Mouse (Mus musculus): ENCODE data around the gene Gltpd2. TPM values are rescaled to one million over a fixed set of nuclear protein-coding genes. Genes with fewer than 3 reads are reported as not detected.

Gltpd2 gene
- polyA plus RNA-seq, 1 experiment, result not detected

DNA sequence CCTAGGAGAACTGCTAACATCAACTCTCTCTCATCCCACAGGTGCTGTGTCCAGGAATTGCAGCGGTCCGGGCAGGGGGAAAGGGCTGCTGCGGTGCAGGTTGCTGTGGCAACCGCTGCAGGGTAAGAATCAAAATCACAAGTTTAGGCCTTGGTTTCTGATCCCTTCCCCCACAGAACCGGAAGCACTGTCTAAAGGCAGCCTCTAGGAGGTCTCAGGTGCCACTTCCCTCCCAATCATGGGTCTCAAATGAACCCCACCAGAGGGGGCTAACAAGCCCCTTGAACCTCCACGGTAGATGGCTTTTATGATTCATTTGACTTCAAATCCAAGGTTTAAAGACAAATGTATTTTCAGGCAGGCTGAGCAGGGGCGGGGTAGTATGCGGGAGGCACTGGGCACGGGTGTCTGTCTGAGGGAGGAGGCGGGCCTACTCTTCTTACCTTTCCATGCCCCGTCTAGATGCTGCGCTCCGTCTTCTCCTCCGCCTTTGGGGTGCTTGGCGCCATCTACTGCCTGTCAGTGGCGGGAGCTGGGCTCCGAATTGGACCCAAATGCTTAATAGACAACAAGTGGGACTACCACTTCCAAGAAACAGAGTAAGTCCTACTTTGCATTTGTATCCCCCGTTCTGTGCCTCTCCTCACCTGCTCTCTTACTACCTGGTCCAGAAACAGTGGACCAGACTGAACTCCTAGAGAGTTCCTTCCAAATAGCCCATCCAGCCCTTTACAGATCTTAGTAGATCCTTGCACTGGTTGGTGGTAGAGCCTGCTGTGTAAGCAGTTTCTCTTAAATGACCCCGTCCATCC lies 9.0 kb upstream of the Gltpd2 start:
- DNase-seq, result peak; percentile 49 to 58
- 11% methylated on average over 19 of the region's 19 CpGs for WGBS
- Histone ChIP-seq H3K27me3 (ENCODE audit: control insufficient read depth, insufficient read depth, low read length) (no peaks in the 10 kb centered on the region), H3K27ac (ENCODE audit: insufficient read depth, low read length) (no peak overlapping the region), H3K4me1 (ENCODE audit: control insufficient read depth, insufficient read depth, low read length) (no peaks in the 10 kb centered on the region), H3K4me3 (replicated peaks; ENCODE audit: insufficient read depth, low read depth, low read length) (no peak overlapping the region)
- no peak for TF ChIP-seq POLR2A (IDR thresholded peaks at IDR 0.05; ENCODE audit: borderline replicate concordance, insufficient read depth, low read length)
- peak; percentile 87 for TF ChIP-seq CTCF (IDR thresholded peaks at IDR 0.05; ENCODE audit: borderline replicate concordance, insufficient read depth, low read depth, low read length)

DNA sequence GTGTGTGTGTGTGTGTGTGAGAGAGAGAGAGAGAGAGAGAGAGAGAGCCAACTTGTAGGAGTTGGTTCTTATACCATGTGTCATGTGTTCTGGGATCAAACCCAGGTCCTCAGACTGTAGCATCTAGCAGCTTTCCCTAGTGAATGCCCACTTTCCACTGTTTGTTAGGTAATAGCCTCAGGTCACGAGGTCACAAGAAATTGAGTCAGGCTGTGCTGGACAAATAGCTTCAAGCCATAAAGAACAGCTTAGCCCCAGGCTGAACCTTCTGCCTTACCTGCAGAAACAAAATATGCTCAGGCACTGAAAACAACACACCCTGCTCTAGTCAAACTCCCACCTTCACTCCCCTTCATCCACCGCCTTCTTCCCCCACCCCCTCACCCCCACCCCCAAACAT lies 7.8 kb upstream of the Gltpd2 start:
- no peak for DNase-seq
- Histone ChIP-seq H3K27me3 (ENCODE audit: control insufficient read depth, insufficient read depth, low read length) (no peaks in the 10 kb centered on the region), H3K27ac (ENCODE audit: insufficient read depth, low read length) (no peak overlapping the region), H3K4me1 (ENCODE audit: control insufficient read depth, insufficient read depth, low read length) (no peaks in the 10 kb centered on the region), H3K4me3 (replicated peaks; ENCODE audit: insufficient read depth, low read depth, low read length) (no peak overlapping the region)
- no peak for TF ChIP-seq CTCF (IDR thresholded peaks at IDR 0.05; ENCODE audit: borderline replicate concordance, insufficient read depth, low read depth, low read length)
- TF ChIP-seq POLR2A (IDR thresholded peaks at IDR 0.05; ENCODE audit: borderline replicate concordance, insufficient read depth, low read length), result no peak
- 81% methylated on average over 2 of the region's 2 CpGs for whole genome bisulfite sequencing

DNA sequence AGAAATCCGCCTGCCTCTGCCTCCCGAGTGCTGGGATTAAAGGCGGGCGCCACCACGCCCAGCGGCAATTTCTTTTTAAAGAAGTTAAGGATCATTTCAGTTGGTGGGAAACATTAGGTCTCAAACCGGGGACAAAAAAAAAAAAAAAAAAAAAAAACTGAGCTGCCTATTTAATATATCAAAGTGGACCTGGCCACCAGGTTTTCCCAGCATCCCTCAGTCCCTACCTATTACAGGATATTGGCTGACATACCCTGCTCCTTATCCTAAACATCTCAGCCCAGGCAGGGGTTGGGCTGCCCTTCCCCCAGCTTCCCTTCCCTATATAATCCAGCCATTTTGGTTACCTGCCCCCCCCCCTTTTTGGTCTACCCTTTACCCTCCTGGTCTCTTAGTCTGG lies 7.2 kb upstream of the Gltpd2 start:
- no peaks in the 10 kb centered on the region for H3K4me1 ChIP-seq (ENCODE audit: control insufficient read depth, insufficient read depth, low read length)
- no peak for DNase-seq
- TF ChIP-seq CTCF (IDR thresholded peaks at IDR 0.05; ENCODE audit: borderline replicate concordance, insufficient read depth, low read depth, low read length) (no peak), POLR2A (IDR thresholded peaks at IDR 0.05; ENCODE audit: borderline replicate concordance, insufficient read depth, low read length) (no peak)
- no peak overlapping the region for H3K27ac ChIP-seq (ENCODE audit: insufficient read depth, low read length)
- no peak overlapping the region for H3K4me3 ChIP-seq (replicated peaks; ENCODE audit: insufficient read depth, low read depth, low read length)
- WGBS, result 87% methylated on average over 7 of the region's 7 CpGs
- no peaks in the 10 kb centered on the region for H3K27me3 ChIP-seq (ENCODE audit: control insufficient read depth, insufficient read depth, low read length)

DNA sequence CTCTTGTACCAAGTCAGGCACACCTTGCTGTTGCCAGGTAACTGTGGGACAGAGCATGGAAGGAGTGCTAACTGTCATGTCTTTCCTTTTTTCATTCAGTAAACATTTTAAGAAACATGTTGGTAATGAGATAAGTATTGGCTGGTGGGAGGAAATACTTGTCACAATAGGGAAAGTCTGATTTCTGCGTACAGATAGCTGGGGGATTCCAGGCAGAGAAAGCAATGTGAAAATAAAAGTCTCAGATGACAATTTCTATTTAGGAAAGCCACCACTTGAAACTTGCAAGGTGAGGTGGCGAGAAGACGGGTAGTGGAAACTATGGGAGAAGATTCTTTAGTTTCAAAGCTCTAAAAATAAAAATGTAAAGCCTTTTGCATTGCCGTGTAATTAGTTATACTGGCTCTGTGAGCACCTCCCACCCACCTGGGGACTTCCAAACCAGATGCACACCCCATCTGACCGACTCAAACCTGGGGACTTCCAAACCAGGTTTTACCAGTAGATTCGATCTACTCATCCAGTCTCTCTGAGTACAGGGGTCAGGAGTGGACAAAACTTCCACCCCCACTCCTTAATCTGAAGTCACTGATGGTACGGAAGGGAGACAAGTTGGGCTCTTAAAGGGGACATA lies 6.2 kb upstream of the Gltpd2 start:
- Histone ChIP-seq H3K27me3 (ENCODE audit: control insufficient read depth, insufficient read depth, low read length) (no peaks in the 10 kb centered on the region), H3K4me3 (replicated peaks; ENCODE audit: insufficient read depth, low read depth, low read length) (no peak overlapping the region), H3K4me1 (ENCODE audit: control insufficient read depth, insufficient read depth, low read length) (no peaks in the 10 kb centered on the region), H3K27ac (ENCODE audit: insufficient read depth, low read length) (no peak overlapping the region)
- TF ChIP-seq POLR2A (IDR thresholded peaks at IDR 0.05; ENCODE audit: borderline replicate concordance, insufficient read depth, low read length) (no peak), CTCF (IDR thresholded peaks at IDR 0.05; ENCODE audit: borderline replicate concordance, insufficient read depth, low read depth, low read length) (no peak)
- no peak for DNase-seq
- WGBS, result 79% methylated on average over 7 of the region's 7 CpGs

DNA sequence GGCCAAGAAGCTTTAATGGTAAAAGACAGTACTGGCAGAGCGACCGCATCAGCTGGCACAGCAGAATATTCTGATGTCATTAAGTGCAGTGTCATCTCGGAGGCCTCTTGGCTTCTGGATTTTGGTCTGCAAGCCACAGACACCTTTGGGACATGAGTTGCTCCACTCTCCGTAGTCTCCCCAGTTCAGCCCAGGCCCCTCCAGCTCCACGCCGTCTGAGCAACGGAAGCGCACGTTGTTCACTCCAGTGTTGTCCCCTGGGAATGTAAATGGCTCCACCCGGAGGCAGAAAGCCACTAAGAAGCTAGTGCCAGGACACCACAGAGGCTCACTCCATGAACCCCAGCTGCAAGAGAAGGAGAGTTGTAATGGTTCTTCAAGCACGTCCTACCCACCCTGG lies 5.5 kb upstream of the Gltpd2 start:
- H3K27ac ChIP-seq (ENCODE audit: insufficient read depth, low read length), result no peak overlapping the region
- TF ChIP-seq POLR2A (IDR thresholded peaks at IDR 0.05; ENCODE audit: borderline replicate concordance, insufficient read depth, low read length), result no peak
- no peak for TF ChIP-seq CTCF (IDR thresholded peaks at IDR 0.05; ENCODE audit: borderline replicate concordance, insufficient read depth, low read depth, low read length)
- no peak overlapping the region for H3K4me3 ChIP-seq (replicated peaks; ENCODE audit: insufficient read depth, low read depth, low read length)
- H3K4me1 ChIP-seq (ENCODE audit: control insufficient read depth, insufficient read depth, low read length), result no peaks in the 10 kb centered on the region
- WGBS, result 14% methylated on average over 11 of the region's 11 CpGs
- no peaks in the 10 kb centered on the region for H3K27me3 ChIP-seq (ENCODE audit: control insufficient read depth, insufficient read depth, low read length)
- DNase-seq, result no peak

DNA sequence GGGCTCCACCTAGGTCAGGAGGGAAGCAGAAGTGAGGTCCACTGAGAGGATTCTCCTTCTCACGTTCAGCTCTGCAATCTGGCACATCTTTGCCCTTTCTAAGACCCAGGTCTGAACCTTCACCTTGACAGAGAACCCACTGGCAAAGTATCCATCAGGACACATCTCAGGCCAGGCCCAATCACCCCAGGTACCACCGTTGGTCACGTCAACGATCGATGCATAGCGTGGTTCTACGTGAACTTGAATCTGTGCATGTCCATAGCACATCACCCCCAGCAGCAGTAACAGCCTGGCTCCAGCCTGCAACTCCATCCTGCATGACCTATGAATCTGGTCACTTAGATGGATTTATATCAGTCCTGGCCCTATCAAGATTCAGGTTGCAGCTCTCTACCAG lies 4.7 kb upstream of the Gltpd2 start, which contains the start of gene Vmo1:
TSS of gene Vmo1 (minus strand) at position 329 of the 400 bp plus-strand sequence.
- Histone ChIP-seq H3K4me3 (replicated peaks; ENCODE audit: insufficient read depth, low read depth, low read length) (no peak within 1 kb of the TSS), H3K27me3 (ENCODE audit: control insufficient read depth, insufficient read depth, low read length) (no peaks in the 10 kb centered on the region), H3K4me1 (ENCODE audit: control insufficient read depth, insufficient read depth, low read length) (no peaks in the 10 kb centered on the region), H3K27ac (ENCODE audit: insufficient read depth, low read length) (no peak within 1 kb of the TSS)
- 87% methylated on average over 7 of the region's 7 CpGs for WGBS
- no peak for DNase-seq
- no peak for TF ChIP-seq CTCF (IDR thresholded peaks at IDR 0.05; ENCODE audit: borderline replicate concordance, insufficient read depth, low read depth, low read length)
- TF ChIP-seq POLR2A (IDR thresholded peaks at IDR 0.05; ENCODE audit: borderline replicate concordance, insufficient read depth, low read length), result no peak

DNA sequence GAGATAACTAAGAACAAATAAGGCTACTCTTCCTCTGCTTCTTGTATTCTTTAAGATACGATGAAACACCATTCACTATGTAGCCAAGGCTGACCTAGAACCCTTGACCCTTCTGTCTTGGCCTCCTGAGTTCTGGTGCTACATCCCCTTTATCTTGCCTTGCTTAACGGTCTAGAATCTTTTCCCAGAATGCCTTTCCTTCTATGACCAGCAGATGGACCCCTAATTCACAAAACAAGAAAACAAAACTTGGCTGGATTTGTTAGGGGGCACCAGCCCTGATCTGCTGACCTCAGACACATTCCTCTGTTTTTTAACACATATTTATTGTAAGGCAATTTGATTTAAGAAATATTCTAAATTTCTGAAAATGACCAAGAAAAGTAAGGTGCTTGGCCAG lies 2.6 kb upstream of the Gltpd2 start:
- H3K4me3 ChIP-seq (replicated peaks; ENCODE audit: insufficient read depth, low read depth, low read length), result no peak overlapping the region
- WGBS, result 22% methylated on average over 2 of the region's 2 CpGs
- no peaks in the 10 kb centered on the region for H3K27me3 ChIP-seq (ENCODE audit: control insufficient read depth, insufficient read depth, low read length)
- TF ChIP-seq CTCF (IDR thresholded peaks at IDR 0.05; ENCODE audit: borderline replicate concordance, insufficient read depth, low read depth, low read length), result peak; percentile 35; the same call in 1 of the 2 replicates
- TF ChIP-seq POLR2A (IDR thresholded peaks at IDR 0.05; ENCODE audit: borderline replicate concordance, insufficient read depth, low read length), result no peak
- H3K4me1 ChIP-seq (ENCODE audit: control insufficient read depth, insufficient read depth, low read length), result peaks cover 3% of the 10 kb centered on the region; the same call in 1 of the 2 replicates
- peak in 1 of 2 experiments; percentile 24 for DNase-seq
- H3K27ac ChIP-seq (ENCODE audit: insufficient read depth, low read length), result no peak overlapping the region

DNA sequence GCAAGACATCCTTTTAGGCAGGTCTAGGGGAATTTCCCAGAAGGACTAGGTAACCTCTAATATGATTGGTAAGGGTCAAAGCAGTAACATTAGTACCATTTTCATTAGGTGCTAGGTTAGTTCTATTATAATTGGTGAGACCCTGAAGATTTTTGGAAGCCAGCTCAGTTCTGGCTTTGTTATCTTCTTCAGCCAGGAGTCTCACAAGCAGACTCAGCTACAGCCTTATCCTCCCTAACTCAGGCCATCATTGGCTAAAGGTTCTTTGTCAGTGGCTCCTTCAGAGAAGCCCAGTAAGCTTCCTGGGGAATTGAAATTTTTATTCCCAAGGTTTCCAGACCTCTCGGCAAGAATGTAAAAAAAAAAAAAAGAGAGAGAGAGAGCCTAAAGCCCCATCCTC lies 560 bp upstream of the Gltpd2 start:
- DNase-seq, result no peak
- WGBS, result 77% methylated on average over 1 of the region's 1 CpGs
- H3K27ac ChIP-seq (ENCODE audit: insufficient read depth, low read length), result no peak overlapping the region
- no peak overlapping the region for H3K4me3 ChIP-seq (replicated peaks; ENCODE audit: insufficient read depth, low read depth, low read length)
- TF ChIP-seq CTCF (IDR thresholded peaks at IDR 0.05; ENCODE audit: borderline replicate concordance, insufficient read depth, low read depth, low read length) (no peak), POLR2A (IDR thresholded peaks at IDR 0.05; ENCODE audit: borderline replicate concordance, insufficient read depth, low read length) (no peak)
- H3K27me3 ChIP-seq (ENCODE audit: control insufficient read depth, insufficient read depth, low read length), result no peaks in the 10 kb centered on the region
- H3K4me1 ChIP-seq (ENCODE audit: control insufficient read depth, insufficient read depth, low read length), result peaks cover 3% of the 10 kb centered on the region; the same call in 1 of the 2 replicates

All from cerebellum, adult 2 months (tissue).